Mouse (Mus musculus) midbrain, embryonic 13.5 days (tissue): Measurements from ENCODE around the gene Senp5. TPM values are rescaled to one million over a fixed set of nuclear protein-coding genes. Genes with fewer than 3 reads are reported as not detected.

Source experiments
- ATAC-seq: fragments of 200-750 bp; cut with Nextera tagmentation; 2 replicates; pipeline ENCODE4 v1.8.0; 2017; ENCODE audit warnings: mild to moderate bottlenecking, moderate TSS enrichment, moderate library complexity
- H3K27ac ChIP-seq: fragments of 300-500 bp; sonication (generic); 2 replicates; pipeline ENCODE4 v1.5.1; 2015; ENCODE audit warnings: inconsistent platforms, mild to moderate bottlenecking, moderate library complexity
- H3K27me3 ChIP-seq: fragments of 300-500 bp; sonication (generic); 2 replicates; pipeline ENCODE4 v1.6.1; 2015; ENCODE audit warnings: mild to moderate bottlenecking, inconsistent platforms
- H3K36me3 ChIP-seq: fragments of 300-500 bp; sonication (generic); 2 replicates; pipeline ENCODE4 v1.6.1; 2015; ENCODE audit warnings: mild to moderate bottlenecking, inconsistent platforms
- H3K4me1 ChIP-seq: fragments of 300-500 bp; sonication (generic); replicated peaks from 2 replicates; pipeline ENCODE4 v1.6.1; 2015; ENCODE audit warnings: inconsistent platforms
- H3K4me2 ChIP-seq: fragments of 300-500 bp; sonication (generic); replicated peaks from 2 replicates; pipeline ENCODE4 v1.6.1; 2015; ENCODE audit warnings: moderate library complexity, mild to moderate bottlenecking, inconsistent platforms
- H3K4me3 ChIP-seq: fragments of 300-500 bp; sonication (generic); replicated peaks from 2 replicates; pipeline ENCODE4 v1.5.1; 2015; ENCODE audit warnings: mild to moderate bottlenecking, inconsistent platforms
- H3K9ac ChIP-seq: fragments of 300-500 bp; sonication (generic); replicated peaks from 2 replicates; pipeline ENCODE4 v1.6.1; 2015; ENCODE audit warnings: mild to moderate bottlenecking, inconsistent platforms
- H3K9me3 ChIP-seq: fragments of 300-500 bp; sonication (generic); 2 replicates; pipeline ENCODE4 v1.6.1; 2016; ENCODE audit warnings: mild to moderate bottlenecking, inconsistent platforms
- WGBS: fragments of 180-500 bp; shearing (Covaris S2); methylation state at CpG from one replicate; pipeline ENCODE4 v1.1.7; 2015; 5-methylcytosine and 5-hydroxymethylcytosine counted together
- microRNA-seq: library from miRNA; unstranded; fragments of <30 nt; microRNA quantifications from one replicate; pipeline ENCODE4, GENCODE M21; 2016
- polyA plus RNA-seq: library from polyadenylated mRNA; unstranded; fragments of >200 nt; fragmentation: Nextera tagmentation; extraction: Ambion mirVana; gene quantifications from 2 replicates; pipeline ENCODE4 v1.2.1, GENCODE M21; 2015

Gene Senp5
- polyA plus RNA-seq, 1 experiment from 2014 or later = 20.6 TPM

- no peaks in the 10 kb centered on the region for H3K9me3 ChIP-seq
- 4% methylated on average over 14 of the region's 14 CpGs for WGBS
- H3K9ac ChIP-seq = no peak overlapping the region; the same call in 1 of the 2 replicates
- H3K27ac ChIP-seq = no peak overlapping the region
- no peaks in the 10 kb centered on the region for H3K27me3 ChIP-seq
- ATAC-seq = peak; percentile 62
- no peaks in the 10 kb centered on the region for H3K36me3 ChIP-seq
- H3K4me1 ChIP-seq = no peaks in the 10 kb centered on the region; the same call in 1 of the 2 replicates
- peak overlapping the region; percentile 38 for H3K4me2 ChIP-seq
- H3K4me3 ChIP-seq = no peak overlapping the region
Observed at GRCm38 (mm10) chr16:31918248-31918724, 84.8 kb downstream of the Senp5 start.

- Histone ChIP-seq H3K4me3 (no peak overlapping the region), H3K36me3 (no peaks in the 10 kb centered on the region), H3K9ac (no peak overlapping the region), H3K9me3 (no peaks in the 10 kb centered on the region), H3K4me2 (no peak overlapping the region), H3K27me3 (no peaks in the 10 kb centered on the region), H3K27ac (no peak overlapping the region), H3K4me1 (no peaks in the 10 kb centered on the region; the same call in 1 of the 2 replicates)
- WGBS = 85% methylated on average over 11 of the region's 11 CpGs
- no peak for ATAC-seq
Observed at GRCm38 (mm10) chr16:31917776-31918175, 85.3 kb downstream of the Senp5 start.

DNA sequence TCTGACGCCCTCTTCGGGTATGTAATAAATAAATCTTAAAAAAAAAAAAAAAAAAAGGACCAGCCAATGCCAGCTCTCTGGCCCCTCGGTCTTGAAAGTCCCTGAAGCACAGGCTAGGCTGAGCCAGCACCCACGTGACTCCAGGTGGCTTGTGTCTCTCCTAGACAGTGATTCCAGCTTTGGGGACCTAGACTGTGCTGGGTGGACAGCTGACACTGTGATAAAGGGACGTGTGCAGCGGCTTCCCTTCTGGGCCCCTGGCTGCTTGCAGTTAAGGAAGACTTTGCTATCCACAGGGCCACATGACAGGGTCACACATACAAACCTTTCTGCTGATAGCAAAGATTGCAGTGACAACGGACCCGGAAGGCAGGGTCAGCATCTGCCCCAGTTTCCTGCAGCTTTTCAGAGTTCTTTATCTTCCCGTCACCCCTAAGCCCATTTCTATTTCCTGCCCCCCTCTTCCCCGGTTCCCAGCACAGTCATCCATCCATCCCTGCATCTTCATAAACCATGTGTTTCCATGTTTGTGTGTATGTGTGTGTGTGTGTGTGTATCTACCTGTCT, 92.7 kb downstream of the Senp5 start:
- 80% methylated on average over 10 of the region's 10 CpGs for WGBS
- H3K36me3 ChIP-seq = no peaks in the 10 kb centered on the region
- H3K27ac ChIP-seq = no peak overlapping the region
- no peaks in the 10 kb centered on the region for H3K27me3 ChIP-seq
- no peak overlapping the region for H3K9ac ChIP-seq
- peaks cover 14% of the 10 kb centered on the region for H3K4me1 ChIP-seq
- H3K9me3 ChIP-seq = no peaks in the 10 kb centered on the region
- no peak overlapping the region for H3K4me3 ChIP-seq
- no peak overlapping the region for H3K4me2 ChIP-seq
- ATAC-seq = no peak

Small RNAs within 50 kb of the gene (microRNA-seq; reads per million reads assigned to microRNA genes)
- not detected for gene Gm26269

Other genes starting within 250 kb of the Senp5 start
- 0.16 and 0.17 TPM in 2 replicates for gene Meltf, start 124.5 kb downstream of the Senp5 start, polyA plus RNA-seq
- 2.5 and 3.3 TPM in 2 replicates for gene Pigz, start 69.4 kb downstream of the Senp5 start, polyA plus RNA-seq
- gene 0610012G03Rik, start 54.8 kb downstream of the Senp5 start, polyA plus RNA-seq = 100 and 104 TPM in 2 replicates
- 118 and 122 TPM in 2 replicates for gene Ncbp2, start 54.8 kb downstream of the Senp5 start, polyA plus RNA-seq
- gene Pak2, start 76.1 kb upstream of the Senp5 start, polyA plus RNA-seq = 41.9 and 43.6 TPM in 2 replicates
- 149 and 153 TPM in 2 replicates for gene Pigx, start 96.5 kb upstream of the Senp5 start, polyA plus RNA-seq
- gene Cep19, start 96.5 kb upstream of the Senp5 start, polyA plus RNA-seq = 45.6 and 46.9 TPM in 2 replicates
- 5.9 and 7.1 TPM in 2 replicates for gene Nrros, start 162.3 kb upstream of the Senp5 start, polyA plus RNA-seq
- not detected in 2 replicates for gene Bex6, start 176.5 kb upstream of the Senp5 start, polyA plus RNA-seq
- 8.3 and 8.4 TPM in 2 replicates for gene Fbxo45, start 243.9 kb upstream of the Senp5 start, polyA plus RNA-seq
- gene Wdr53, start 243.9 kb upstream of the Senp5 start, polyA plus RNA-seq = 15.6 and 16.2 TPM in 2 replicates